Mouse (Mus musculus): ENCODE measurements around the gene D1Ertd622e.

D1Ertd622e gene

DNA sequence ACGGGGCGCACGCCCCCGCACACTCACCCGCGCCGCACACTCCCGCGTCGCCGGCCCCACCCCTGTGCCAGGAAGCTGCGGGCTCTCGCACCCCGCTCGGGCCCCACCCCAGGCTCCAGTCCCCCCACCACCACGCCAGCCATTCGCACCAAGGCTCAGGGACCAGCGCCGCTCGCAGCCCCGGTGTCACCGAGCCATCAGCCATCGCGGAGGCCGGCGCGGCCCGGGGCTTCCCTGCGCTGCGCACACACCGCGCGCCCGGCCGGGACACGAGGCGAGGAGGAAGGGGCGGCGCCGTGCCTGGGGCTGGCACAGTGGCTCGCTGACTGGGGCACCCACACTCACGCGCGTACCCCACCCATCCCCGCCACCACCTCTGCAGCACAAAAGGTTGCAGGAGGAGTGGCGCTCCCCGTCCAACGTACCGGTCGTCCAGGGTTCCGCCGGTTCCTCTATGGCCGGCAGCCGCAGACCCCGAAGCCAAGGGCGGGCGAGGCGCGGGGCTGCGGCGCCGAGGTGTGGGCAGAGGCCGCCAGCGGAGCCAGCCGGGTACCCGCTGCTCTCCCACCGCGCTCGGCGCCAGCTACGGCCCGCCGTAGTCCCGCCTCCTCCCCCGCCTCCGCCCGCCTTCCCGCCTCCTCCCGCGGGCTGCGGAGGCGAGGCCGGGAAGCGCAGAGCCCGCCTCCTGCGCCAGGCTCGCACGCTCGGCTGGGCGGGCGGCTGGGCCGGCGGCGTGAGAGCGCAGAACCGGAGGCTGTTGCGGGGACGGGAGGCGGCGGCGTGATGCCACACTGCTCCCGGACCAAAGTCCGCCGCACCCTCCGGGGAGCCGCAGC is at the start of gene D1Ertd622e:
Gene D1Ertd622e (minus strand): TSS at position 669 of the 836 bp plus-strand sequence.
- peak; percentile 40 for DNase-seq (ENCODE audit: extremely low read depth, low read depth)

DNA sequence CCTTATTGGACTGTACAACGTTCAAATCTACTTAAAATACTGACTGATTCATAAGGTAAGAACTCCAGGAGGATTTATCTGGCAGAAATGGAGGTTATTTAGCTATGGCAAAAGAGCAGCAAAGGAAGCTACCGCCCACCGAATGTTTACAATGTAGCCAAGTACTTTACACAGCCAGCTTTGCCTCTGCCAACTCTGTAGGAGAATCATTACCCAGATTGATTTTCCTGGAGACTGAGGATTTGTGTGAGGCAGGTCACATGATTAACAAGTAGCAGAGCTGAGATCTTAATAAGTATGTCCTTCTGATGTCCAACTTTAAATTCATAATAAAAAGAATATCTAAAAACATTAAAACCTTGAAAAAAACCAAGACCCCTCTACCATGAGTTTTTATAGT is 48.6 kb upstream of the D1Ertd622e start:
- no peak for DNase-seq (ENCODE audit: extremely low read depth, low read depth)

DNA sequence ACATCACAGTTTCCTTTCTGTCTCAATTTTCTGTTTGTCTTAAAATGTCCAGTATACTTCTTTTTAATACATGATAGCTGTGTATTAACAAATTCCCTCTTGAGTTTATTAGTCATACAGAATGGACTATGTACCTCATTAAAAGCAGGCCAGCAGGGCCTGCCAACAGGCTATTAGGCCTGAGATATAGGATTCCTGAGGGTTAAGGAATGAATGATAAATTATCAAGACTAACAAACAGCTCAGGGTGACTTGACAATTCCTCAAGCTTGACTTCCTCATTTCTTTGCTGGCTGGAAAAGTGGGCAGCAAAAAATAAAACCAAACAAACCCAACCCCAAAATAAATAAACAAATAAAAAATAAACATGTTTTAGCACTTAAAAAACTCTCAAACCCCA is 43.5 kb upstream of the D1Ertd622e start:
- DNase-seq (ENCODE audit: extremely low read depth, low read depth), result peak; percentile 52

DNA sequence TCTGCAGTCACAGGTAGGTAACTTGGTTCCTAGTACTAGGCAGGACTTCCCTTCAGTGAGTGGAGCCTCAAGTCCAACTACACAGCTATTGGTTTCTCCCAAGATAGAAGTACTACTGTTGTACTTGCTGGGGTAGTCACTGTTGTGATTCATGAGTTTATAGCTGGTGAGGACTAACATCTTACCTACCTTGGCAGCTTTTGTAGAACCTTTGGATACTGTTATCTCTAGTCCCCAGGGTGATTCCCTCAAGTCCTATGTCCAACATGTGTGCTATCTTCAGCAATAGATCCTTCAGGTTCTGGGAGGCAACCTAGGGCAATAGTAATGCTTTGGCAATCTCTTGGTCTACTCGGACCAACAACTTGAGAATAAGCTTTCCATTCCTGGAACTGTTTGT is 42.8 kb upstream of the D1Ertd622e start:
- DNase-seq (ENCODE audit: extremely low read depth, low read depth), result no peak

DNA sequence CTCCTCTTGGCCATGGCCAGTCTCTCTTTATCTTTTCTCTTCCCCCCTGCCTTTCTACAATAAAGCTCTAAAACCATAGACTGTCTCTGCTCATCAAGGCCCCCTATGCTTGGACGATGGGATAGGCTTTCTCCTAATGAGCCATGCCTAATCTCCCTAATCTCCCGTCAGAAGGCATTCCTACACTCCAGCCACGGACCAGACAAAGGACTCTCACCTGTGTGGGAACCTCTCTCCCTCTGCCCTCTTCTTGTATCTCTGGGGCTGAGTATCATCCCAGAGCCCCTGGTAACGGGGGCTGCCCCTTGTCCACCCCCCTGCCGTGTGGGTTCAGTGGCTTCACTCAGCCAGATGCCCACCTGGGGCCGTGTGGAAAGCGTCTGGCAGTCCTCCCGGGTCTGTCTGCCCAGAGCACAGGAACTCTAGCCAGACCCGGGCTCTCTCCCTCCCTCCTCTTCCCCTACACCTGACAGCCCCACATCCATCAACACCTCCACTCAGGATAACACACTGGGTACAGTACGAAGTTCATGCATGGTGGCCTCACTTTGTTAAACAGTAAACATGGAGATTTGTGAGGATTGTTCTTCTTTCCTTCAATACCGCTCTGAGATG is 37.2 kb upstream of the D1Ertd622e start:
- no peak for DNase-seq (ENCODE audit: extremely low read depth, low read depth)

DNA sequence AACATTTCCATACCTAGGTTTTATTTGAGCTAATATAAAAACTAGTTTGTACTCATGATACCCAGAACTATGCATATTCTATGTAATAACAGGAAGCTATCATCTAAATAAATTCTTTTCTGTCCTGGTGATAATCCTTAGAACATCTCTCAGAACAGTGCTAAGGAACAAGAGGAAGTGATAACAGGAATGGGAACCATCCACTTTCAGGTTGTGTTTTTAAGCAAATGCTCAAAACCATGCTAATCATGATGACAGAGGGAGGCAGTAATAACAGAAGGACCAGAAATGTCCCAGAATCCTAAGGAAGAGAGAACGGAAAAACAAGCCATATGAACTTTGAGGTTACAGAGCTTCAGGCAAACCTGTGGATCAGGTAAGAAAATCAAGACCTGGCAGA is 35.4 kb upstream of the D1Ertd622e start:
- DNase-seq (ENCODE audit: extremely low read depth, low read depth), result no peak

DNA sequence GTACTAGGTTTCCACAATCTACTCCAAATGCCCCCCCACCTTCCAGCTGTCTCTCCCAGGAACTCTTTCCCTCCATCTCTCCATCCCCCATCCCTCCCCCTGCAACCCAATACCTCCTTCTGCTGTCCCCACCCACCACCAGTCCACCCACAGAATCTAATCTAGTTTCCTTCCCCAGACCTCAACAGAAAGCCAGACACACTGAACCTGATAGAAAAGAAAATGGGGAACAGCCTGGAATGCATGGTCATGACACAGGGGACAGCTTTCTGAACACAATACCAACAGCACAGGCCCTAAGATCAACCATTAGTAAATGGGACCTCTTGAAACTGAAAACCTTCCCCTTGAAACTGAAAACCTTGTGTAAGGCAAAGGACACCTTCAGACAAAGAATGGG is 32.0 kb upstream of the D1Ertd622e start:
- peak; percentile 72 for DNase-seq (ENCODE audit: extremely low read depth, low read depth)

DNA sequence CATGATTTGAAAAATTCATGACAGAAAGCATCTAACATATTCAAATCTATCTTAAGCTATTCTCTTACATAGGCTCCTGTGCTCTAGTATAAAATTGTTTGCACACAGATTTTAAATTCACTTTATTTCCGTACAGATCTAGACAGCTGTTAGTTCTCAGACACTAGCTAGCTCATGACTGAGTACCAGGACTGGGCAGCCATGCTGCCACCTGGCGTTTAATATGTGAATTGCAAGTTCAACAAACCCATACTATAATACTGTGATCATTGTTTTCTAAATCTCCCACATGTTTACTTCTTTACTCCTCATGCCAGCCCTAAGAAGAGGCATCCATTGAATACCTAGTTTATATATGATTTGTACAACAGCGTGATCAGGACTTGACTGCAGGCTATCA is 26.9 kb upstream of the D1Ertd622e start:
- DNase-seq (ENCODE audit: extremely low read depth, low read depth), result peak; percentile 59

DNA sequence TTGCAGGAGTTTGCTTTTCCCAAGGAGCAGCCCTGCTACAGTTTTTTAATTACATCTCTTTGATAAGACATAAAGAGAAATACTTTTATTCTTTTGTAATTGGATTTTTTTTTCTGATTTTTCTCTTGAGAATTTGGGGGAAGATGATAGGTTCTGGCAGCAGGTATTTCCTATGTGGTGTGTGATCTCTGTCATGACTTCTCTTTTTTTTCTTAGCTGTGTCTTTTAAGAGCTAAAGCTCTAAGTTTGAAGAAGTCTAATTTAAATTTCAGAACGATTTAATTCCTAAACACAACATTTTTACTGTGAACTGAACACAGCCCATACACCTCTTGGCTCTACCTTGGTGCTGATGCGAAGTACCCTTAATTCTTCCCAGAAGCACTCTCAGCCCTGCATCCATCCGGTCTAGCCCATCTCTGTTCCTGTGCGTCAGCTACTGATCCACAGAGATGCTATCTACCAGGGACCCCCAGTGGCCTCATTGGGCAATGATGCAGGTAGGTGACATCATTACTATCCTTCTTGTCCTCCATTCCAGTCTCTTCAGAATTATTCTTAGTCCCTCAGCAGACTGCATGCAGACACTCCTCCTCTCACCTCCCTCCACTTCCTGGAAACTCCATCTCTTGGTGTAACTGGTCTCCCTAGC is 14.8 kb upstream of the D1Ertd622e start:
- DNase-seq (ENCODE audit: extremely low read depth, low read depth), result no peak

DNA sequence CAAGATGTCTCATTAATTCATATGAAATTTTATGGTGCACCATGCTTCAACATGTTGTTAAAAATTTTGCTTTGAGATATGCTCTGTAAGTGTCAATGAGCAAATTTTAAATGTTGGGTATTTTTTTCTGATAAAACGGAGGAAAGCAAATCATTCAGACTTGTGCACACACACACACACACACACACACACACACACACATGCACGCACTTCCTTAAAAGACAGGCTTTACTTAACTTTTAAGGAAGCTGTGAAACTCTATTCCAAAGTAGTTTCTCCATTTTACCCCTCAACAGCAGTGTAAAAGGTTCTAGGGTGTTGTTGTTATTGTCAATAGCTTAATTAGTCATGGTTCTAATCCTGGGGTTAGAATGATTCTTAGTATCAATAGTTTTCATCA is 14.2 kb upstream of the D1Ertd622e start:
- peak; percentile 60 for DNase-seq (ENCODE audit: extremely low read depth, low read depth)

DNA sequence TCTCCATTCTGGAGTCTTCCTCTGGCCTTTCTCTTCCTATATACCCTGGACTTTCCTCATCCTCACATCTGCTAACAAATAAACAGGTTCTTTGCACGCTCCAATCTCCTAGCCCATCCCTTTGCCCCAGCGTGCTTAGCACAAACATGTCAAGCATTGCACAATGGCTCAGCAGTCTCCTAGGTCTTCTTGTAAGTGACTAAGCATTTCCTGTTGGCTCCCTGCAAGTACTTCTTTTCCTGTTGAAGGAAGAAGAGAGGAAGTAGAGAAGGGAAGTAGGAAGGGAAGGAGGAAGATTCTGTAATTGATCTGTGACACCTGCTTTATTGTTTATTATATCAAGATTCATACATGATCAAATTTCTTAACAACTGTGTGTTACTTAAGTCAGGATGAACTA is 11.0 kb upstream of the D1Ertd622e start:
- DNase-seq (ENCODE audit: extremely low read depth, low read depth), result peak; percentile 55

DNA sequence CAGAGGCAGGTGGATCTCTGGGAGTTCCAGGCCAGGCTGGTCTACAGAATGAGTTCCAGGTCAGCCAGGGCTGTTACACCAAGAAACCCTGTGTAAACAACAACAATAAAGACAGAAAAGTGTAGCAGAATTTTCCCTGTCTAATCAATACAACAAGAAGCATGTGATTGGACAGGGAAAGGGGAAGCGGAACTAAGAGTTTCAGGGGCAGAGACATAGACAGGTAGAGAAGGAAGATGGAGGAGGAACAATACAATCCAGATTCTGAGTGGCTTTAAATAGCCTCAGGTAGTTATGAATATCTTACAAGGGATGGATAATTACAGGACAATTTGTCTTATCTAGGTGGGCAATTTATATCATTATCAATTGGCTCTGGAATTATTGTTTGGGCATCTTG is 5.4 kb upstream of the D1Ertd622e start:
- no peak for DNase-seq (ENCODE audit: extremely low read depth, low read depth)

DNA sequence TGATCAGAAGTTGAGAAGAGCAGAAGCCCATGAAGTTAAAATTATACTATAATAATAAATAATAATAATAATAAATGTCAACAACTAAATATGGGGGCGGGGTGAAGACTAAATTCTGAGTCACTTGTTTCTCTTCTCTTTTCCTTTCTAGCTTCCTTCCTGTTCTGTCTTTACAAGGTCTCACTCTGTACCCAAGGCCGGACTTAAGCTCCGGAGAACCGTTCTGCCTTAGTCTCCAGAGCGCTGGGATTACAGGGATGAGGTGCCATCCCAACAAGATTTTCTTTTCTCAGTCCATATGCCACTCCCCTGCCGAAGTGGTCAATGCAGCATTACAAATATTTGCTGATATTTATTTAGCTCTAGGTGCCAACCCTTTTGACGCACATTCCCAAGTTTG is 450 bp upstream of the D1Ertd622e start:
- no peak for DNase-seq (ENCODE audit: extremely low read depth, low read depth)

DNA sequence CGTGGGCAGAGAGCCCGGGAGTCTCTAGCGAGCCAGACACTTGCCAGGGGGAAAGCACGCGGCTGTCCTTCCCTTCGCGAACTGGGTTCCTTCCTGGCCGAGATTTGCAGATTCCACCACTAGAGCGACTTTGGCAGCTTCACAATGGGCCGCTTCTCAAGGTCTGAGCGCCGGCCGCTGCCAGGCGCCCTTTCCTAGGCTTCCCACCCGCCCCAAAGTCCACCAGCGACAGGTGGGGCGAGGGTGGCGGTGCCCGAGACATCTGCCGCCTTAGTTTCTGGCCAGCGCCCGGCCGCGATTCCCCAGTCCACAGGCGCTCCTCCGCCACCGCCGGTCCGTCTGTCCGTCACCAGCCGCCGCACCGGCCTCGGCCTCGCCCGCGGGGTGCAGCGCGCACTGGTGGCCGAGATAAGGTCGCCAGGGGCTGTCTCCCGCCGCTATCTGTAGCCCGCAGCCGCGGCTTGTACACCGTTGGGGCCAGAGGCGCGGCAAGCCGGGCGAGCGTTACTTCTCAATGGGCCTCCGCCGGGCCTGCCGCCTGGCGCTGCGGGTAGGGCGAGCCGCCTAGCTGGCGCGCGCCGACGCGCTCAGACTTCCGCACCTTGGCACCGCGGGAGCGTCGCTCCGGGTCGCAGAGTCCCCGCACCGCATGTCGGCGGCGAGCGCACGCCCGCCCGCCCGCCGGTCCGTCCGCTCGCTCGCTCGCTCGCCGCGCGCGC is 1.0 kb downstream of the D1Ertd622e start:
- DNase-seq (ENCODE audit: extremely low read depth, low read depth), result peak; percentile 63

DNA sequence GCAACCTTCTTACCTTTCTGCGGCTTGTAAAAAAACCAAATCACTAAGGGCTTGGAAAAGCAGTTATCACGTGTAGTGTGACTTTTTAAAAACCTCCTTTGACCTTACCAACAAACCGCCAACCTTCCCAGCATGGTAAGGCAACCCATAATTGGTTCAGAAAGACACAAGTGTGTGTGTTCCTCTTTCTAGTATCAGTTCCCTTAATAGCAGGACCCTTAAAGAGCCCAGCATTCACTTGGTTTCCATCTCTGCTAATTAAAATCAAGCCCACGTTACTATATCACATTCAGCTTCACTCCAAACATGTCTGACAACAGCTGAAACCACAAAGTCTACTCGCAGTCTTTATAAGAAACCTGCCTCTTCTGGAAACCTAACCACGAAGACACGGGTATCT is 2.5 kb downstream of the D1Ertd622e start:
- DNase-seq (ENCODE audit: extremely low read depth, low read depth), result peak; percentile 76

DNA sequence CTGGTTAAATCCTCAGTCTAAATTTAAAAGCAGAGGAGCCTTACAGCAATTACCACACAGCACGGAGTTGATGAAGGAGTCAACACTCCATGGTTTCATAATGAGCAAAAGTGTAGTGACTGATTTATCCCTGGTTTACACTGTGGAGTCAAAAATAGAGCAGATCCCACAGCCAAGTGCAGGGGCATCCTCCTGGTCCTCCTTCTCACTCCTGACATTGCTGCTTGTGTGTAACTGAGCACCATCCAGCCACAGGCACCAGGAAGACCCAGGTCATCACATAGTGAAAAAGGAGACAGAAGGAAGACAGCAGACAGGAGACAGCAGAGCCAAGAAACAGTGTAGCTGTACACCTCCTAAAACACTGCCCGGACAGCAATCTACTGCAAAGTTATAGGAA is 4.1 kb downstream of the D1Ertd622e start:
- no peak for DNase-seq (ENCODE audit: extremely low read depth, low read depth)

DNA sequence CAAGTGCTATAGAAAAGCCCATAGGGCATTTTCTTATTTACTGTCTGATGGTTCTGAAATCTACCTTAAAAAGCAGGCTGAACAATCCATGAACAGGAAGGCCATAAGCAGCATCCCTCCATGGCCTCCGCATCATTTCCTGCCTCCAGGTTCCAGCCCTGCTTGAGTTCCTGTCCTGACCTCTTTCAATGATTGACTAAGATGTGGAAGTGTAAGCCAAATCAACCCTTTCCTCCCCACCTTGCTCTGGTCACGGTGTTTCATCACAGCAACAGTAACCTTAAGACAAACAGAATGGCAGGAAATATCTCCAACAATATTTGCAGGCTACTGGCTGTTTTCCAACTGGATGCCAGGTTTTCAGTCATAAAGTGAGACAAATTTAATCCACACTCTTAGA is 4.7 kb downstream of the D1Ertd622e start:
- no peak for DNase-seq (ENCODE audit: extremely low read depth, low read depth)

DNA sequence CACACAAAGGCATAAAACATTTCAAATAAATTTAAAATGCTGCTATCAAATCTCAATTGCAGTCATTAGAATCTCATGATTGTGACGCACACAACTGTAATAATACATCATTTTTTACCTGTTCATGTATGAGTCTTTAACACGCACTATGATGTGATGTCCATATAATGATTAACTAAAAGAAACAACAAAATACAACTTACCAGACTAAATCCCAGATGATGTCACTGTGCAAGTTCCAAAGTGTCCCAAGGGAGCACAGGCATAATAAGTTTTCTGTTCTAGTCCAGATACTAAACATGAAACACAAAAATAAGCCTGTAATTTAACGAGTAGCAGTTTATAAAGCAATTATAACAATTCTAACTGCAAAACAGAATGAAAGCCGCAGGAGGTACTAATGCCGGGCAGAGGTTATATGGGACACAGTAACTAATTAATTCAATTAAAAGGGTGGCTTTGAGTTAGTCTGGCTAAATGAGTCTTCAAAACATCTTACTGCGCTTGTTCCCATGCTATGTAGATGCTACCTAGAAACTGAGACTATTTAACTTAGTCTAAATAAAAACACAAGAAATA is 7.4 kb downstream of the D1Ertd622e start:
- DNase-seq (ENCODE audit: extremely low read depth, low read depth), result no peak

DNA sequence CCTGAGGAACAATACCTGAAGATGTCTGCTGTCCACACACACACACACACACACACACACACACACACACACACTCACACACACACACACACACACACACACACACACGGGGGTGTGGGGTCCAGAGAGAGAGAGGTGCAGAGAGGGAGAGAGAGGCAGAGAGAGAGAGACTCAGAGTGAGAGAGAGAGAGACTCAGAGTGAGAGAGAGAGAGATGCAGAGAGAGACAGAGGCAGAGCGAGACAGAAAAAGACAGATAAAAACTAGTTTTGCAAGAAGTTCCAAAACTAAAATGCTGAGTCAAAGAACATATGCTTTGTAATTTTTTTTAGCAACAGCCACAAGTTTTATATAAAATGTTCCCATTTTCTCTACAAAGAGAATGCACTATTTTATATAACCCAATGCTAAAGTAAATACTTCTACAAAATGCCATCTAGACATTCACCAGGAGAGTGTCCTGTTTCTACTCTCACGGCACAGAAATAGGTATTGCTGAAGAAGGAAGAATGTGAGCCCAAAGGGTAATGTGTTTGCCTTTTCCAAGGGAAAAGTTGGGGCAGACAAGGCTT is 11.2 kb downstream of the D1Ertd622e start:
- DNase-seq (ENCODE audit: extremely low read depth, low read depth), result no peak

DNA sequence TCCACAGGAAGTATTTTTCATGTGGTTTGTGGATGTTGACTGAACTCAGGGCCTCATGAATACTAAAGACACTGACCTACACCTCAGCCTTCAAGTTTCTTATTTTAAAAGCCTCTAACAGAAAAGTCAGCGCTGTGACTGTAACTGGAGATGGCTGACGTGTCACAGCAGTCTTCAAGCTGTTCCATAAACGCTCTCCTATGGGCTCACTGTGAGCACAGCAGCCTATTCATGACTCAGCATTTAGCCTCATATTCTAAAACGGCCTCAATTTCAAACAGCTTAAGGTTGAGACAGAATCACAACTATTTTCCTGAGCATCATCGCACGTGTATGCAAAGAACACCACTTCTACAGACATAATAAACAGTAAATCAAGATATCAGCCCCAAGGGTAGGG is 11.8 kb downstream of the D1Ertd622e start:
- no peak for DNase-seq (ENCODE audit: extremely low read depth, low read depth)

DNA sequence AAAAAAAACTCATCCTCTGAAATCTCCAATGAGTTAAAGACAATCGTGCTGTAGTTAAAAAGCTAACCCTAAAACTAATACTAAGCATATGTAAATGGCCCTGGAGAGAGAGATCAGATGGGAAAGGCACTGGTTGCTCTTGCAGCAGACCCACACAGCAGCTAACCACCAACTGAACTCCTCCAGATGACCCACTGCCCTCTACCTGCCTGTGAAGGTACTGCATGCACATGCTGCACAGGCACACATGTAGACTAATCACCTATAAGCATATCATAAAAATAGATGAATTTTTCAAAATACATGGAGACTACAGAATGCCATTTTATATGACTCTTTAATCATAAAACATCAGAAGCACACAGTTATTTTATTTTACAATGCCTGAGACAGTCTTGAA is 14.8 kb downstream of the D1Ertd622e start:
- no peak for DNase-seq (ENCODE audit: extremely low read depth, low read depth)
